Mouse (Mus musculus) WW6 (cell line): ENCODE results near the gene Chrnb1.

Experiments used
- DNase-seq: peaks from one replicate; pipeline ENCODE4 v3.0.0-alpha.2; 2013; ENCODE audit warnings: low read depth, low spot score

Chrnb1 gene

GRCm38 (mm10) chr11:69795168-69795982 lies at the start of gene Chrnb1:
TSS of gene Chrnb1 (minus strand) at chr11:69795943.
- DNase-seq, result peak; percentile 94

DNA sequence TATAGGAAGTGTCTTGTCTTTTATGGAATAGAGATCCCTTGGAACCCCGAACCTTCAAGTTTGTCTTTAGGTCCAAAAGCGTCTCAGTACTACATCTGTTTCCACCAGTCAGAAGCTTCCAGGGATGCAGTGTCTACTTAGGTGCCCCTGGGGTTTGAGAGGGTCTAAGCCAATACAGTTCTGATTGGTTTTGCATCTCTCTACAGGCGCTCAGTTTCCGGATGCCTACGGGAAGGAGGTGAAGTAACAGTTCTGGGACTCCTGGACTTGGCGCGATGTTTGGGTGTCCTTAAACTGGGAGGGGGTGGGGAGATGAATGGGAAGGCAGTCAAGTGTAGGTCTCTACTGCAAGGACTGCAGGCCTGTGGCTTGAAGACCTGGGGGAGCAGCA lies 43.0 kb upstream of the Chrnb1 start:
- DNase-seq, result no peak

- DNase-seq, result peak; percentile 100
Observed at GRCm38 (mm10) chr11:69837952-69838713, 42.4 kb upstream of the Chrnb1 start, which contains the start of gene Tmem256. TSS of gene Tmem256 (plus strand) at chr11:69838514.

- DNase-seq, result no peak
Observed at GRCm38 (mm10) chr11:69837604-69837951, 41.8 kb upstream of the Chrnb1 start, which contains the start of gene Nlgn2. TSS of gene Nlgn2 (minus strand) at chr11:69837784.

- no peak for DNase-seq
Observed at GRCm38 (mm10) chr11:69836703-69837576, 41.2 kb upstream of the Chrnb1 start.

DNA sequence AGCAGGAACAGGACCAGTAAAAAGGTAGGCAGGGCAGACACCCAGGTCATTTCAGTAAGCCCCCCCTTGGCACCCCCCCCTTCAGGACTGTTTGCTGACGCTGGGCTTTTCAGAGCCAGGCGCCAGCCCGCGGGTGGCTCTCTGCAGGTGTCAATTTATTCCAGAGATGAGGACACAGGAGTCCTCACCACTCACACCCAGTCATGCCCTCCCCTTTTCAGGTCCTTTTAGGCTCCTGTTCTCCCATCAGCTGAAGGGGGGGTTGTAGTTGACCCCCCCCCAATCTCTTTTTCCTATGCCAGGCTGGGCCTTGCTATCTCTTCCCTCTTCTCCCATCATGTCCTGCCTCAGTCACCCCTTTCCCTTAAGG lies 40.2 kb upstream of the Chrnb1 start:
- DNase-seq, result no peak

DNA sequence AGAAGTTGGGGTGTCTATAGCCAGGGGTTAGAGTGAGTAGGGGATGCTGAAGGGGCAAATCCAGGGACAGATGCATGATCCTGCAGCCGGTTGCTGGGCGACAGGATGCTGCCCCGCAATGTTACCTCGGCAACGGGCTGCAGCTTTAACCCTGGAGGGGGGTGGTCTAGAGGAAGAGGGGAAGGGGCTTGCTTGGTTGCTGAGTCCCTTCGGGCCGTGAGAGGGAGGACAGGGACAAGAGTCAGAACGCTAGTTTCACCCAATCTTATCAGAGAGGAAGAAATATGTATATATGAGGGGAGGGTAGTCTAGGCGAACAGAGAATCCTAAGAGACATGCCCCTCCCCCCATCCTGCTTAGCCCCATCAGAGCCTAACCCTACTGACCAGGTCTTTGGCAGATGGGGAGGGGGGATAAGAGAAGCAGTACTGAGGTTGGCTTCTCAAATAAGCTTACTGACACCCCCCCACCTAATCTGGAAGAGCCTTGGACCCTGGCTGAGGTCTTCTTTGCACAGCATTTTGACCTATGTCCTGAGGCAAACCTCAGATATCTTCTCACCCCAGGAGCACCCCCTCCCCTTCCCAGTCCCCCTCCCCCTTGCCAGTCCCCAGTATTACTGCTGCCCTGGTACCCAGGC lies 39.7 kb upstream of the Chrnb1 start:
- DNase-seq, result no peak

DNA sequence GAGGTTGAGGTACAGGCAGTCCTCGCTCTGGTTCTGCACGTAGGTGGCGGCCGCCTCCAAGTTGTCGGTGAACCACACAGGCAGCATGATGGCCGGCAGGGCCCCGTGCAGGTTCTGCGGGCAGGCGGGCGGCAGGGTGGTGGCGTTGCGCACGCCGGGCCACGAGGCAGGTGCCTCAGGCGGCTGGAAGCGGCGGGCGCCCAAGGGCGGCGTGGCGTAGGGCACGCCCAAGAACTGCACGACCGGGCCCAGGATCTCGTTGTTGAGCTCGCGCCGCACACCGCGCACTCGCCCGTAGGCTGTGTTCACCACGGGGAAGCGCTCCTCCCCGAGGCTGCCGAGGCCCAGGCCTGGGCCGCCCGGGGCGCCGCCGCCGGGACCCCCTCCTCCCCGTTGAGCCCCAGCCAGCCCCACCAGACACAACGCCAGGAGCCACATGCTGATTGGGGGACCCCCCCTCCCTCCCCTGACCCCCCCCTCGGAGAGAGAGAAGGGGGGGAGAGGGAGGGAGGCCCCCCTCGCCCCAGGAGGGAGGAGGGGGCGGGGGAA lies 38.3 kb upstream of the Chrnb1 start:
- DNase-seq, result no peak

GRCm38 (mm10) chr11:69833554-69833953 lies 37.8 kb upstream of the Chrnb1 start:
- no peak for DNase-seq

DNA sequence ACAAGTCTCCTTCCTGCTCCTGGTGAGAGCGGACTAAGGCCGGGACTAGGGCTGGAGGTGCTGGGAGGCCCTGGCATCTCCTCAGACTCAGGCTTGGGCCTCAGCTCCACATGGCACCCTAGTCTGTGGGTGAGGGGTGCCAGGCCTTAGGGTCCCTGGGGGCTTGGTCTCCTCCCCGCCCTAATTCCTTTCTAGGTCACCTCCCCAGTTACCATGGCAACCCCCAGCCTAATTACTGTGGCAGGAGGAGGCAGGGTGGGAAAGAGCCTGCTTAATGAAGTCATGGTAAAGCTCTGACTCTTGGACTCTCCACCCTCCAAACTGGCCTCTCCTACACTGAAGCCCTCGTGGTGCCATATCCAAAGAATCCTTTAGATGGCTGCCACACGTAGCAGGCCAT lies 33.1 kb upstream of the Chrnb1 start:
- no peak for DNase-seq

DNA sequence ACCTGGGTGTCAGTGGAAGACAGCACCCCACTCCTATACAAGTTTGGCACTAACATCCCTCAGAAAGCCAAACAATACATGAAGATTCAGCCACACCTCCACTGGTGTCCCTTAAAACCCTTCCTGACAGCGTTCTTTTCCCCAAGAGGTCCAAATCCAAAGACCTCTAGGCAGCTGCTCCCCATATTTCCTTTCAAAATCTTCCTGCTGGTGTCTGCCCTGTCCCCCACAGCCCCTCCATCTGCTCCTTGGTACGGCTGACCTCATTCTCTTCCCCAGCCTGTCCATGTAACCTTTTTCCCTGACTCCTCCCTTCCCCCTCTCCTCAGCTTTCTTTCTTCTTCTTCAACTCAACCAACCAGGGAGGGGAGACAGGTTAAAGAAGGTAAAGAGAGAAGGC lies 27.7 kb upstream of the Chrnb1 start:
- no peak for DNase-seq

- no peak for DNase-seq
Observed at GRCm38 (mm10) chr11:69822080-69822479, 26.3 kb upstream of the Chrnb1 start, which contains the start of gene Spem1. TSS of gene Spem1 (minus strand) at chr11:69822180.

GRCm38 (mm10) chr11:69818871-69819270 lies 23.1 kb upstream of the Chrnb1 start:
- no peak for DNase-seq

- no peak for DNase-seq
Observed at GRCm38 (mm10) chr11:69818365-69818764, 22.6 kb upstream of the Chrnb1 start, which contains the start of gene Spem2. TSS of gene Spem2 (minus strand) at chr11:69818465.

DNA sequence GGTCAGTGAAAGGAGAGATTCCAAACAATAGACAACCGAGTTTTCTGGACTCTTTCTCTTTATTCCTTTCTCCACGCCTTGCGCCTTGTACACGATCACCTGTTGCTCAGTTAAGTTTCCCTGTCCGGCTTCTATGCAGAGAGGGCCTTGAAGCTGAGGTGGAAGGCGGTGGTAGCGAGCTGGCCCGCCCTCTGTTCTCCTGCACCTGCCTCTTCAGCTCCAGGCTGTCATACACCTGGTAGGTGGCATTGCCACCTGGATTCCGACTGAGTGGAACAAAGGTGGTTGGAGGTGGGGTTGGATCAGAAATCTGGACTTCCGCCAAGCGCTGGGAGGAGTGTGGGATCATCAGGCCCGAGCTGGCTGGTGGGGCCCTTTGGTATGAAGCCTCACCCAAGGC lies 20.8 kb upstream of the Chrnb1 start:
- DNase-seq, result no peak

DNA sequence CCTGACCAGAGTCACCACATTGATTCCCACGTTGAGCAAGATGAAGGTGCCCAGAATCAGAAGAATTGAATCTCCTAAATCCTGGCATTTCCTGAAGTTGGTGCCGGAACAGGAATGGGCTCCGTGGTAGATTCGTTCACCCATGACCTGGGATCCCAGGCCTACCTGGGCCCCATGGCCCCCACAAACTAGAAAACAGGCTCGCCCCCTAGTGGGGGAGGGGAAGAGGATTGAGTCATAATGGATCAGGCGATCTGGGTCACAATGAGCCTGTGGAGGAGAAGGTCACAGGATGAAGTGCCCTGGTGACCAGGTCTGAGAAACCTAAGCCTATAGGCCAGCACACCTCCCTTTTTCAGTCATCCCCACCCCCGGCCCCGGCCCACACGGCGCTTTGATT lies 19.4 kb upstream of the Chrnb1 start, which contains the start of gene Gm39566:
Gm39566 (minus strand) TSS at position 144 of the 400 bp plus-strand sequence.
- DNase-seq, result no peak

DNA sequence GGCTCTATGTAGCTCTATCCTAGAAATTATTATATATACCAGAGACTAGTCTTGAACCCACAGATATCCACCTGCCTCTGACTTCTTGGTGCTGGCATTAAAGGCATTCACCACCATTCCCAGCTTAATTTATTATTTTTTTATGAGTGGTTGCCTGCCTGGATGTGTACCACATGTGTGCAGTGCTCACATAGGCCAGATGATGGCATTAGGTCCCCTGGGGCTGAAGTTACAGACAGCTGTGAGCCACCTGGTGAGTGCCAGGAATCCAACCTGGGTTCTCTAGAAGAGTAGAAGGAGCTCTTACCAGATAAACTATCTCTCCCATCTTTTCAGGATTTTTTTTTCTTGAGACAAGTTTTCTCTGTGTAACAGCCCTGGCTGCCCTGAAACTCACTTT lies 14.5 kb upstream of the Chrnb1 start:
- no peak for DNase-seq

GRCm38 (mm10) chr11:69807641-69808040 lies 11.9 kb upstream of the Chrnb1 start:
- DNase-seq, result no peak

DNA sequence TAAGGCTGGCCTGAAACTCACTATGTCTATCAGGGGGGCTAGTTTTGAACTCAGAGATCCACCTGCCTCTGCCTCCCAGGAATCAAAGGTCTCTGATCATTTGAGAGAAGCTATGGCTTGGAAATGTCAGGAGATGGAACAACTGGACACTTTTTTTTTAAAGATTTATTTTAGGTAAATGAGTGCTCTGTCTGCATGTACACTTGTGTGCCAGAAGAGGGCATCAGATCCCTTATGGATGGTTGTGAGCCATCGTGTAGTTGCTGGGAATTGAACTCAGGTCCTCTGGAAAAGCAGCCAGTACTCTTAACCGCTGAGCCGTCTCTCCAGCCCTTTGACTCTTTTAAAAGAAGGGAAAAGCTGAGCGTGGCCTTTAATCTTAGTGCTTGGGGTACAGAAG lies 10.6 kb upstream of the Chrnb1 start:
- no peak for DNase-seq

GRCm38 (mm10) chr11:69804972-69805909 lies 9.5 kb upstream of the Chrnb1 start, which contains the start of gene Tmem102:
TSS of gene Tmem102 (minus strand) at chr11:69805624.
- no peak for DNase-seq
